Mouse (Mus musculus) thymus, postnatal 36 days (tissue): Measurements from ENCODE around the gene Shb.

Experiments used
- DNase-seq, 2 experiments: peaks; one replicate each; pipeline ENCODE4 v3.0.0; 2022; ENCODE audit warnings: mixed read lengths in 2 of 2

Gene Shb

GRCm38 (mm10) chr4:45527562-45528354 lies 4.5 kb downstream of the Shb start:
- DNase-seq: peak; percentile 11 to 16

GRCm38 (mm10) chr4:45526846-45527561 lies 5.3 kb downstream of the Shb start:
- no peak for DNase-seq

- no peak for DNase-seq
These were observed 6.1 kb downstream of the Shb start for GRCm38 (mm10) chr4:45526175-45526574.

- no peak for DNase-seq
These were observed 6.7 kb downstream of the Shb start for GRCm38 (mm10) chr4:45525541-45525940.

GRCm38 (mm10) chr4:45524602-45525001 lies 7.7 kb downstream of the Shb start:
- DNase-seq: no peak

GRCm38 (mm10) chr4:45523360-45523759 lies 8.9 kb downstream of the Shb start:
- DNase-seq: no peak

GRCm38 (mm10) chr4:45522956-45523355 lies 9.3 kb downstream of the Shb start:
- DNase-seq: no peak

GRCm38 (mm10) chr4:45522583-45522900 lies 9.7 kb downstream of the Shb start:
- DNase-seq: no peak

GRCm38 (mm10) chr4:45521705-45522582 lies 10.3 kb downstream of the Shb start:
- no peak for DNase-seq

- DNase-seq: no peak
These were observed 11.9 kb downstream of the Shb start for GRCm38 (mm10) chr4:45520375-45520774.

- DNase-seq: no peak
These were observed 14.9 kb downstream of the Shb start for GRCm38 (mm10) chr4:45517399-45517798.

GRCm38 (mm10) chr4:45515894-45516293 lies 16.4 kb downstream of the Shb start:
- DNase-seq: no peak

GRCm38 (mm10) chr4:45514406-45514805 lies 17.9 kb downstream of the Shb start:
- DNase-seq: no peak

GRCm38 (mm10) chr4:45513791-45514293 lies 18.4 kb downstream of the Shb start:
- peak; percentile 17 to 22 for DNase-seq

GRCm38 (mm10) chr4:45513340-45513739 lies 18.9 kb downstream of the Shb start:
- no peak for DNase-seq

- DNase-seq: no peak
These were observed 22.1 kb downstream of the Shb start for GRCm38 (mm10) chr4:45510163-45510562.

- no peak for DNase-seq
These were observed 22.9 kb downstream of the Shb start for GRCm38 (mm10) chr4:45509416-45509815.

- no peak for DNase-seq
These were observed 23.8 kb downstream of the Shb start for GRCm38 (mm10) chr4:45508469-45508868.

GRCm38 (mm10) chr4:45507476-45507875 lies 24.8 kb downstream of the Shb start:
- no peak for DNase-seq

GRCm38 (mm10) chr4:45507039-45507438 lies 25.2 kb downstream of the Shb start:
- no peak for DNase-seq

GRCm38 (mm10) chr4:45506613-45507012 lies 25.7 kb downstream of the Shb start:
- no peak for DNase-seq

- no peak for DNase-seq
These were observed 26.6 kb downstream of the Shb start for GRCm38 (mm10) chr4:45505671-45506070.

- DNase-seq: no peak
These were observed 27.1 kb downstream of the Shb start for GRCm38 (mm10) chr4:45505191-45505590.
